Mouse (Mus musculus): Measurements from ENCODE around the gene Cenpj.

Gene Cenpj

DNA sequence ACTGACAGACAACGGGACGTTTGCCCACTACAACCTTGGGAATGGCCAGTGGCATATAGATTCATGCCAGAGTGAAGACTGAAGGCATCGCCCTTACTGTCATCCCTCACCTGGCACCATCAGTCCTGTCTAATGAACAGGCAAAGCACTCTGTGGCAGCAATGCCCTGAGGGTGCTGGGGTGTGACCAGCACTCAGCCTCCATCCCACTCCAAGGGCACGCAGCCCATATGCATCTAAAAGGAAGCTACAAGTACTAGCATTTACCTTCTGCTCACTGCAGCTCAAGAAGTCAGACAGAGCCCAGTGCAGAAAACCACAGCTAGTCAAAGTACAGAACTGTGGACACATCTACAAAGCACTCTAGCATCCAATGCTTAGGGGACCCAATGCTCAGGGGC is 29.7 kb downstream of the Cenpj start:
- no peak for DNase-seq (ENCODE audit: low spot score in 2 of 2)

- DNase-seq (ENCODE audit: low spot score in 2 of 2) = no peak
Observed at GRCm38 (mm10) chr14:56544946-56545345, 30.3 kb downstream of the Cenpj start.

DNA sequence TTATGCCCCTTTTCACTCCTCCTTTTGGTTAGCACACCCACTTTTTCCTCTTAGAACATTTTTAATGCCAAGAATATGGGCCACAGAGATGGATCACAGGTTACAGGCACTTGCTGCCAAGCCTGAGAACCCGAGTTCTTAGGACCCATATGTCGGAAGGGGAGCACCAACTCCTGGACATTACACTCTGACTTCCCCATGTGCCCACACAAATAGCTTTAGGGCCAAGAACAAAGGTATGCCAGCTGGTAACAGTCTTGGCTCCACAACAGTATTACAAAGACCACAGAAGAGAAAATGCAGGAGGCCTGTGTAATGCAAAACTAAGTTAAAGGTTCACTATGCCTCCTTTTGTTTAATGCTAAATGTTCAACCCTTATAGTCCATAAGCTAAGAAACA is 44.4 kb downstream of the Cenpj start:
- no peak for DNase-seq (ENCODE audit: low spot score in 2 of 2)

DNA sequence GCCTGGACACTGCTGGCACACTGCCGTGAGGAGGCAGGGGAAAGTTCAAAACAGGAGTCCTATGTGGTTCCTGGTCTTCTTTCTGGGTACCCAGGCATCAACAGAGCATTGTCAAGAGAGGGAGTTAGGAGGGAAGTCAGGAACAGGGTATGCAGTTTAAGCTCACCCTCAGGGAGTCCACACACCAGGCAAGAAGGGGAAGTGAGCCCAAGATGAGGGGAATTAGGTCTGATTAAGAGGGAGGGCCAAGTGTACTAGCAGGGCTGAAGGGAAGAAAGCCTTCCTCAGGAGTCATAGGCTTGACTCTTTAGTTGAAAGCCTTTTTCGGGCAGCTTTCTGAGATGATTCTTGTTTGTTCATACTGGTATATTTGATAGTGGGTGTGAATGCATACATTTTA is 60.5 kb downstream of the Cenpj start:
- no peak for DNase-seq (ENCODE audit: low spot score in 2 of 2)

- peak in 1 of 2 experiments; percentile 21 for DNase-seq (ENCODE audit: low spot score in 2 of 2)
Observed at GRCm38 (mm10) chr14:56512084-56512483, 63.1 kb downstream of the Cenpj start.

DNA sequence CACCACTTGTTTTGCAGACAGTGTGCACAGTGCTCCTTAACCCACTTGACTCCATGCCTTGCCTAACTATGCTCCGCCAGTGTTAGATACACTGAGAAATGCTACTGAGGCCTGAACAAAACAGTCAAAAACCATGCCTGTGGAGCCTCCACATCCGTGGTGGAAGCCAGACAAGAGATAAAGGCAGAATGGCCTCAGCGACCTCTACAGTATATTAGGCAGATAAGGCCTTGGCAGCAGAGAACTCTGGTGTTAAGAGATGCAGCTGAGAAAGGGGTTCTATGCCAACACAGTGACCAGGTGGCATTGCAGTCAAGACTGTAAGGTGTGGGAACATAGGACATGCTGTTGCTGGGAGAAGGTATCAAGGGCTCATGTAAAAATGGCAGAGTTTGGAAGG is 68.5 kb downstream of the Cenpj start:
- DNase-seq (ENCODE audit: low spot score in 2 of 2) = no peak

DNA sequence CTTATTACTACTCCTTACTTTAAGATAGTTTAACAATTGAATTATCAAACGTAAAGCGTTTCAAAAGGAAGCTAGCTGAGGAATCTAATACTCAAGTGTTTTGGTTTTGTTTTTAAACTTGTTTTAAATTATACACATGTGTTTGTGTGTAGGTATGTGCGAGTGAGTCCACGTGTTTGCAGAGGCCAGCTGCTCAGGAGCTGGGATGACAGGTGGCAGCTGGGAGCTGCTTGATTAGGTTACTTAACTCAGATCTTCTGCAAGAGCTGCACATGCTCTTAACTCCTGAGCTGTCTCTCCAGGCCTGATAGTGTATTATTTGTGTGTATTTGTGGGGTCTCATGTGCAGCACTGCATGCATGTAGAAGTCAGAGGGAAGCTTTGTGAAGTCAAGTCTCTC is 72.8 kb downstream of the Cenpj start:
- DNase-seq (ENCODE audit: low spot score in 2 of 2) = no peak

DNA sequence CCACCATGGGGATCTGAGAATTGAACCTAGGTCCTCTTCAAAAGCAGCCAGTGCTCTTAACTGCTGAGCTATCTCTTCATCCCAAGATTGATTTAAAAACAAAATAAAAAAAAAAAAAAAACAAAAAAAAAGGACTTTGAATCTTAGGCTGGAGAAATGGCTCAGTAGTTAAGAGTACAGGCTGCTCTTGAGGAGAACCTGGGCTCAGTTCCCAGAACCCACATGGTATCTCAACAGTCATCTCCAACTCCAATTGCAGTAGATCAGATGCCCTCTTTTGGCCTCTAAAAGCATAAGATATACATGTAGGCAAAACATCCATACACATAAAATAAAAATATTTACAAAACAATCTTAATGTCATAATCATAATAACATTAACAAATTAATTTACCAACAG is 85.4 kb downstream of the Cenpj start:
- no peak for DNase-seq (ENCODE audit: low spot score in 2 of 2)

Measured in spleen, postnatal 10 days (tissue).